Mouse (Mus musculus) ovary, postnatal 36 days (tissue): Measurements from ENCODE around the gene Snapc5.

Source experiments
- DNase-seq: peaks from one replicate; pipeline ENCODE4 v3.0.0; 2022; ENCODE audit warnings: low spot score, mixed read lengths

Snapc5 gene

GRCm38 (mm10) chr9:64198763-64199418, 19.8 kb downstream of the Snapc5 start:
- peak; percentile 33 for DNase-seq

DNA sequence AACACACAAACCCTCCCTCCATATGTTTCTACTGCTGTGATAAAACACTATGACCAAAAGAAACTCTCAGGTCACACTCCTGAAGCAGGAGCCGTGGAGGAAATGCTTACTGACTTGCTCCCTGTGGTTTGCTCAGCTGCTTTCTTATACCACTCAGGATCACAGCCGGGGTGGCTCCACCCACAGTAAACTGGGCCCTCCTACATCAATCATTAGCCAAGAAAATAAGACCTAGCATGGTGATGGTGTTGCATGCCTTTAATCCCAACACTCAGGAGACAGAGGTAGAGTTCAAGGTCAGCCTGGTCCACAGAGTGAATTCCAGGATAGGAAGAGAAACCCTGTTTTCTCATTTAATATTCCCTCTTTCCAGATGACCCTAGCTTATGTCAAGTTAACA, 20.8 kb downstream of the Snapc5 start:
- no peak for DNase-seq

DNA sequence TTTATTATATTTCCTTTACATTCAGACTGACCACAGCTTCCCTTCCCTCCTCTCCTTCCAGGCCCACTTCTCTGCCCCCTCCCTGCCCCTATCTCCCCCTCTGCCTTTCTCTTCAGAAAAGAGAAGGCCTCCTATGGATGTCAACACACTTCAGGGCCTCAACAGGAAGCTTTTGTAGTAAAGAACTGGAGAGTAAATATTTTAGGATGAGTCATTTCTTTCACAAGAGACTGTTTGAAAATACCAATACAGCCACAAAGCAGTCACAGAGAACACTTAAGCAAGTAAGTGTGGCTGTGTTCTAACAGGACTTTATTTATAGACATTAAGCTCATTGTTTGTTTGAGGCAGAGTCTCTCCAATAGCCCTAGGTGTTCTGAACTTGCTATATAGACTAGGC, 23.3 kb downstream of the Snapc5 start:
- DNase-seq, result no peak

DNA sequence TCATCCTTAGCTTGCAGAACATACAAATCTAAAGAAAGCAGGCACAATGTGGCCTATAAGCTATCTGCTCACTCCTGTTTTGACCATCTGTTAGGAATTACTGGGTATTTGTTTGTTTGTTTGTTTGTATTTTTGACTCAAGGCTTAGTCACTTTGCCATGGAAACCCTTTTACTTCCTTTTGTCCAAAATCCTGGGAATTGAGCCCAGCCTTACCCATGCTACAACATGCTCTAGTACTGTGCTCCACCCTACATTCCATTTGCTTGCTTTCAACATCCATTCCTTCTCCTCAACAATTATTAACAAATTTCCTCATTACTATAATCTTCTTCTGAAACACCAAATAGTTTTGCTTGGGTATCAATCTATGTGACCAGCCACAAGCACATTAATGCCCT, 23.8 kb downstream of the Snapc5 start:
- no peak for DNase-seq

DNA sequence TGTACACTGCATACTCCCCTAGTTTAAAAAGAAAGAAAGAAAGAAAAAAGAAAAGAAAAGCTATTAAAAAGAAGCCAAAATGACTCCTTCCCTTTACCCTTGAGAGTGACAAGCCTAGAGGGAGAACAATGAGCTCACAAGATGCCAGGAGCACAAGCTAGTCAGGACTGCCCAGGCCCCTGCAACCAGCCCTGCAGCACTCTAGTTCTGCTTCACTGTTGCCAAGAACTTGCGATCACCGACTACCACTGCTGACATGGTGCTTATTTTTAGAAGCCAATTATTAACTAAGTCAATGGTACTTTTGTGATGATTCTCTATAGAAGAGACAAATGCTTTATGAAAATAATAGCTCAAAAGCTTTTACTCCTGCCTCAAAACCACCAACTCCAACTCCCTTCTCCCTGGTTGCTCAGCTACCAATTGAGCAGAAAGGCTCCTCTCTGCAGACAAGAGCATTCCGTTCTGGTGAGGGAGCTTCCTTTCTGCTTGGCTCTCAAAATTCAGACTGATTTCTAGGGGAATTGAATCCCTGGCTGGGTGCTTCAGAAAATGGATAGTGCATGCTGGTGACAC, 28.5 kb downstream of the Snapc5 start:
- DNase-seq, result no peak

GRCm38 (mm10) chr9:64214452-64214851, 35.4 kb downstream of the Snapc5 start:
- DNase-seq, result no peak

- no peak for DNase-seq
Measured at GRCm38 (mm10) chr9:64216090-64216489, 37.0 kb downstream of the Snapc5 start.

DNA sequence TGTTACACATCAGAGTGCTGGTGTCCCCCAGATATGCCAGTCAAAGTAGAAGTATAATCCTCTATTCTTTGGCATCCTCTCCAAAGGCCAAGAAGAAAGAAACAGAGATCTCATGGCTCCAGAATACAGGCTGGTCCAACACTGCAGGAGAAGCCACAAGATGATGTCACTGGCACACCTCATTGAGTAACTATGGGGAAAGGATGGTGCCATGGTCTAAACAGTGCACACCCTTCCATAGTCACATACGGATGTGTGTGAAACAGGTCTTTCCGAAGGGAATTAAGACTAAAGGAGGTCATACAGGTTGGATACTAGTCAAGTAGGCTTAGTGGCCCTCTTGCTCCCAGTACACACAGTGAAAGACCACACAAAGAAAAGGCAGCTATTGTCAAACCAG, 37.6 kb downstream of the Snapc5 start:
- no peak for DNase-seq

DNA sequence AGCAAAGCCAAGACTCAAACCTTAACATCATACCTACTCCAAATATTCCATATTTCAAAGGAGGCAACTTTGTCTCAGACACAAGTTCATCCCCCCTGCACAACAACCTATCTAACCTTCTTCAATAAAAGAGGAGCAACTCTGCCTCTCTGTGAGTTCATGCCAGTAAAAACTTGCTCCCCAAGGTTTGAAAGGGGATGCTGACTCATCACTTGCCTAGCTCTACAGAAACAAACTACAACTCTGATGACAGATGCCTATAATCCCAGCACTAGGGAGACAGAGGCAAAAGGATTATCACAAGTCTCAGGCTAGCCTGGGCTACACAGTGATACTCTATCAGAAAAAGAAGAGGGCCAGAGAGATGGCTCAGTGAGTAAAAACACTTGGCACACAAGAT, 38.8 kb downstream of the Snapc5 start:
- DNase-seq, result no peak

DNA sequence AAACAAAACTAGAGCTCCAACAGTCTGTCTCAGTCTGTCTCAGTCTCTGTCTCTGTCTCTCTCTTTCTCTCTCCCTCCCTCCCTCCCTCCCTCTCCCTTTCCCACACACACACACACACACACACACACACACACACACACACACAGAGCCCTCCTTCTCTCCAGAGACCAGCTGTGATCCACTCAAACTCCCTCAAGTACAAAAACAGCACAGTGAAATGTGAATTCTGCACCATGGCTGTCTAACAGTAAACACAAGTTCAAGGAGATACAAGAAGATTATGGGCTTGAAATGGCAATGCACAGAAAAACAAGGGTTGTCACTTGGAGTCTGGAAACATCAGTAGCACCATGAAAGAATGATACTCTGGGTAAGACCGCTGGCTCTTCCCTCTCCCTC, 40.2 kb downstream of the Snapc5 start:
- no peak for DNase-seq

DNA sequence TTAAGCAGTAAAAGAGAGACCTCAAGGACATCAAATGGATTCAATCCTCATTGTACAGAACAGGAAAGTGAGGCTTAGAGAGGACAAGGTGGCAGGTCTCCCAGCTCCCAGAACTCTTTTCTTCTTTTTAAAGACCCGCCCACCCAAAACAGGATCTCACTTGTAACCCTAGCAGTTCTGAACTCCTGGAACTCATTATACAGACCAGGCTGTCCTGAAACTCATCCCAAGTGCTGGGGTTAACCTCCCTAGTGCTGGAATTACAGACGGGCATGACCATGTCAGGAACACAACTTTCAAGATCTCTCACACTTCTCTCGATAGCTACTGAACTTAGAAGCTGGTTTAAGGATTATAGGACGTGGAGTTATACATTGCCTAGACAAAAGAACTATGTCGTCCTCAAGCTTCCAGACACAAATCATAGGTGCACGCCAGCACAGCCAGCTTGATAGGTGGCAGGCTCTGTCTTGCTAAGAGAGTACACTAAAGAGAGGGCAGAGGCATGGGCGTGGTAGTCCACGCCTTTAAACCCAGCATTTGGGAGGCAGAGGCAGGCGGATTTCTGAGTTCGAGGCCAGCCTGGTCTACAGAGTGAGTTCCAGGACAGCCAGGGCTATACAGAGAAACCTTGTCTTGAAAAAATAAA, 40.8 kb downstream of the Snapc5 start:
- no peak for DNase-seq

DNA sequence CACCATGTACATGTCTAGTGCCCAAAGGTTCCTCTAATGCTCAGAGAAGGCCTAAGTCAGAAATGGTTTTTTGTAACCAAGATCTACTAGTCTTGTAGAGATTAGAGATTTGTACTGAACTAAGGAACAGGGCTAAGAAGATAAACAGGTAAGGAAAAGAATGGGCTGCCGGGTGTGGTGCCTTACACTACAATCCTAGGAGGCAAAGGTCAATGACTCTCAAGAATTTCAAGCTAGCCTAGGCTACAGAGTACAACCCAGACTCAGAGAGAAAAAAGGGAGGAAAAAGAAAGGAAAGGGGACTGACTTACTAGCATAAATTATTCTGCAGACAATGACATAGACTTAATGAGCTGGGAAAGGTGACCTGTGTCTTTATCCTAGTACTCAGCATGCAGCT, 41.5 kb downstream of the Snapc5 start:
- DNase-seq, result no peak

GRCm38 (mm10) chr9:64221480-64221879, 42.4 kb downstream of the Snapc5 start:
- no peak for DNase-seq

GRCm38 (mm10) chr9:64222098-64222497, 43.0 kb downstream of the Snapc5 start:
- no peak for DNase-seq

DNA sequence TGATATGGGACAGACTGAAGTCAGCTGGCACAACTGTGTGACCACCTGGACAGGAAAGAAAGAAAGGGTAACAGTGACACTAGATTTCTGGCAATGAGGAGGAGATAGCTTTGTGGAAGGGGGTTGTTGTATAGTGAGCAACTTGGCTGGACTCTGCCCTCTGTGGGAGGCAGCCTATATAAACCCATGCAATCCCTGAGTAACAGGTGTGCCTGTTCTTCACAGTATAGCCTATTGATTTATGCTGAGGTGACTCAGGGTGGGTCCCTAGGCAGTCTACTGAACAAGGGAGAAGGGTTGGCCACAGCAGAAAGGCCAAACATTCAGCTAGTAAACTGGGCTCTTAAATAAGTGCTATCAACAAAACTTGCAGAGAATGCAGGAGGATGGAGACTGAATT, 46.7 kb downstream of the Snapc5 start:
- DNase-seq, result no peak

DNA sequence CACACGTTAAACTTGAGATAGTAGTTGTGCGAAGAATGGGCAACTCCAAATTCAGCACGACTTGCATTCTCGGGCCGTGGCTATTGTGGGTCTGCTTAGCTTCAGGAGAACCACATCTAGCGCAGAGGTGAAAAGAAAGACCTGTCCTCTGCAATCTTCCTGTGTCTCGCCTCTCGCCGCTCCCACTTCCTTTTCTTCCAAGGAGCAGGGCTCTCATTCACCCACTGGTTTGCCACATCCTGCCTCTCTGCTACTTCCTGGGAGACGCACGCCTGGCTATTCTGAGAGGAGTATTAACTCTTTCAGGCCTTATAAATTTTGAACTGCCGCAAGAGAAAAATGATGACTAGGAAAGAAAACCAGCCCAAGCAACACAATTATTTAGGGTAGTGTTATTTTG, 48.7 kb downstream of the Snapc5 start:
- no peak for DNase-seq

- DNase-seq, result no peak
Measured at GRCm38 (mm10) chr9:64228972-64229371, 49.9 kb downstream of the Snapc5 start.

GRCm38 (mm10) chr9:64231171-64231570, 52.1 kb downstream of the Snapc5 start:
- DNase-seq, result no peak

GRCm38 (mm10) chr9:64231674-64232073, 52.6 kb downstream of the Snapc5 start:
- no peak for DNase-seq

DNA sequence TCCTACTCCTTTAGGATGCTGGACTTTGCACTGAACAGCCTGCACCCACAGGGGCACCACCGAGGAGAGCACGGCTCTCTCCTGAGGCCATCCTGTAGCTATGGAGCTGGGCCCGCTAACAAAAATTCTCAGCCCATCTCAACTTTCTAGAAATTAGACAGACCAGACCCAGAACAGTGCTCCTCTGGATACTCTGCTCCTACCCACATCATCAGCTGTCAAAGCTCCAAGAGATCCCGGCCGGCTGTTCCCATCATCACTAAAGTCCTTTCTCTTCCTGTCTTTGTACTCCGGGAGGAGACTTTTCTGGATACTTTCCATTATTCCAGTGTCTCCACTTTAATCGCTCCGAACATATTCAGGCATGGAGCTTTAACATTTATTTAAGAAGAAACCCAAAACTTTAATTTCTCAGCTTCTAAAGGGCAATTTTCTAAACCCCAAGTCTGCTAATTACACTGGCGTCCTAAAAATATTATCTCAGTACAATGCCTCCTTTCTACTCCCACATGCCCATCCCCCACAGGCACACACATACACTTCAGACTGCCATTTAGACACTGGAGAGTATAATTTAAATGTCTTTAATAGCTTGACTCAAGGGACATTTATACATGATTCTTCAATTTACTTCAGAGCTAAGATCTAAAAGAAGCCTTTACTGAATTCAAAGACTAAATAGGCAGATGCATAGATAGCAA, 53.3 kb downstream of the Snapc5 start:
- DNase-seq, result no peak
